Mouse (Mus musculus) left cerebral cortex, adult 2 months (tissue): ENCODE results near the gene Glycam1. TPM values are rescaled to one million over a fixed set of nuclear protein-coding genes. Genes with fewer than 3 reads are reported as not detected.

Source experiments
- DNase-seq, 2 experiments: peaks; one replicate each; pipeline ENCODE4 v3.0.0; 2021 to 2022; ENCODE audit warnings: low spot score in 2 of 2, mixed read lengths in 1 of 2; ENCODE audit errors: extremely low spot score in 1 of 2
- H3K27ac ChIP-seq: fragments of 200-600 bp; 2 replicates; pipeline ENCODE4 v1.8.1; 2022
- H3K4me3 ChIP-seq: fragments of 200-600 bp; 2 replicates; pipeline ENCODE4 v1.8.1; 2022
- CTCF ChIP-seq: fragments of 200-600 bp; IDR thresholded peaks from 2 replicates; pipeline ENCODE4 v1.8.1; 2022; ENCODE audit warnings: antibody characterized with exemption, mild to moderate bottlenecking, moderate library complexity
- intact Hi-C: fragments of 180-260 bp; cut with DNase I; formaldehyde crosslinking; loops from one replicate; pipeline ENCODE4 v1.15.1; 2025
- total RNA-seq, 2 experiments: library from RNA; stranded (reverse); gene quantifications; 2 replicates each; pipeline ENCODE4 v1.2.3; 2021

The Glycam1 gene
- total RNA-seq, 2 experiments from 2014 or later, result not detected

DNA sequence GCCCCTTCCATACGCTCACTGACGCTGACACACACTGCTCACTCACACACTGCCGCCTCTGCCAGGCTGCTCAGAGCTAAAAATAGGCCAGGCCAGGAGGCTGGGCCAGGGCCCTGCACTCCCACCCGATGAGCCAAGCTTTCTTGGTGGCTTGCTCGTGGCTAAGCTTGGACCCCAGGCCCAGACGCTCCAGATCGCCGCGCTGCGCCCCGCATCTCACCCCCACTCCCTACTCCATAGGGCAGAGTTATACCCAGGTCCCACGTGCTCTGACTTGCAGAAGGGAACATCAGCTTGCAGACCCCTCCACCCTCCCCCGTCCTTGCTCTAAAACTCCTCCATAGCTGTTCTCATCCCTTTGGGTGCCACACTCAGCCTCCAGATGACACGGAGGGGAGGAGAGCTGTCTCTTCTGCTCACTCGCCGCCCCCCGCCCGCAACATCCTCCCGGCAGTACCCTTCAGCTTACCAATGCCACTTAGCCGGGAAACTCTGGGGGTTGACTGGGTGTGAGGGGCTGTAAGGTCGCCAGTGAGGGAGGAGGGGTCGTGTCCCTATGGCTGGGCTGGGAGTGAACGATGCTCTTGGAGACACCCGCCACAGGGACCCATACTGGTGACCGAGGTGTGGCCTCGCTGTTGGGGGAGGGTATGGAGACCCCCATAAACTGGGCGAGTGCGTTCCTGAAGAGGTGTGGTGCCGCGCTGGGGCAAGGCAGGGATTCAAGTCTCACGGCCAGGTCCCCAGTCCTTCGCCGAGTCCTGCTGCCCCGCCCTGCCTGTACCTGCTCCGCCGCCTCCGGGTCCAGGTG lies 27.7 kb downstream of the Glycam1 start:
- intact Hi-C loops, result loop anchor here (2.0 to 5.0 kb wide), 2 partner anchors 34 to 55 kb away; partner anchors contain the start of gene Pde1b
- Histone ChIP-seq H3K4me3 (peak overlapping the region; percentile 81), H3K27ac (peak overlapping the region; percentile 96)
- DNase-seq, result peak; percentile 64 to 68
- TF ChIP-seq CTCF, result no peak

GRCm38 (mm10) chr15:103536456-103536855 lies 28.4 kb downstream of the Glycam1 start:
- Histone ChIP-seq H3K27ac (peak overlapping the region; percentile 96), H3K4me3 (peak overlapping the region; percentile 81)
- no peak for TF ChIP-seq CTCF
- DNase-seq, result no peak
- intact Hi-C loops, result loop anchor here (2.0 to 5.0 kb wide), 2 partner anchors 34 to 54 kb away; partner anchors contain the start of gene Pde1b

DNA sequence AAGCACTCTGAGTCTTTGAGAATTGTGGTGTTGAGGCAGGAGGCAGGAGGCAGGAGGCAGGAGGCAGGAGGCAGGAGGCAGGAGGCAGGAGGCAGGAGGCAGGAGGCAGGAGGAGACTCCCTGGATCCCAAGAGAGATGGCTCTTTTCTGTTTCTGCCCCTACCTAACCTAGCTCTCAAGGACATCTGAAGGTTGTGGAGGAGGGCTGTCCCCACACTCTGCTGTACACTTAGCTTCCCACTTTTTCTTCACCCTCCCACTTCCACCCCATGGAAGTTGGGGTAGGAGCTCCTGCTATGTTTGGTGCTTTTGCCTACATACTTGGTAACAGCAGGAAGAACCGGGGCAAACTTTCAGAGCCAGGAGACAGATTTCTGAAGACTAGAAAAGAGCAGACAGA lies 29.1 kb downstream of the Glycam1 start:
- H3K27ac ChIP-seq, result 0 out of 2 replicates have a peak overlapping the region, but pooled peaks have one; percentile 15
- no peak for TF ChIP-seq CTCF
- no peak overlapping the region for H3K4me3 ChIP-seq
- DNase-seq, result no peak
- intact Hi-C loops, result loop anchor here (2.0 to 5.0 kb wide), 2 partner anchors 33 to 53 kb away; partner anchors contain the start of gene Pde1b

DNA sequence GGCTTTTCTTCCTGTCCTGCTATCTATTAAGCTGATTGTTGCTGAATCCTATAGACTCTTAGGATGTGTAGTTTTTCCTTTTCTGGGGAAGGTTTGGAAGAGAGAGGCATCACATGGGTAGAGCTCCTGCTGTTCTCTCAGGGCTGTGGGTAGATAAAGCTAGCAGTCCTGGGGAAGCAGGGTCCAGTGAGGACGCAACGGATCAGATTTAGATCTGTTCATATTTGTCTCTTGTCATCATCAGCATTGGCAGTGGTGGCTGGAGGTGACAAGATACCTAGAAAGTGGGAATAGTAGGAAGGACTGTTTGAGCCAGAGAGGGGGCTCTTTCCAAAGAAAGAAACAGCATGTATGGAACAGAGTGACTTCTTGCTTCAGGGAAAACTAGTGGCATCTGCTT lies 29.9 kb downstream of the Glycam1 start:
- H3K27ac ChIP-seq, result peak overlapping the region; percentile 30; the same call in 1 of the 2 replicates
- TF ChIP-seq CTCF, result no peak
- no peak for DNase-seq
- intact Hi-C loops, result loop anchor here (5.0 kb wide), 1 partner anchor 53 kb away; no protein-coding TSS in a partner anchor
- H3K4me3 ChIP-seq, result no peak overlapping the region

DNA sequence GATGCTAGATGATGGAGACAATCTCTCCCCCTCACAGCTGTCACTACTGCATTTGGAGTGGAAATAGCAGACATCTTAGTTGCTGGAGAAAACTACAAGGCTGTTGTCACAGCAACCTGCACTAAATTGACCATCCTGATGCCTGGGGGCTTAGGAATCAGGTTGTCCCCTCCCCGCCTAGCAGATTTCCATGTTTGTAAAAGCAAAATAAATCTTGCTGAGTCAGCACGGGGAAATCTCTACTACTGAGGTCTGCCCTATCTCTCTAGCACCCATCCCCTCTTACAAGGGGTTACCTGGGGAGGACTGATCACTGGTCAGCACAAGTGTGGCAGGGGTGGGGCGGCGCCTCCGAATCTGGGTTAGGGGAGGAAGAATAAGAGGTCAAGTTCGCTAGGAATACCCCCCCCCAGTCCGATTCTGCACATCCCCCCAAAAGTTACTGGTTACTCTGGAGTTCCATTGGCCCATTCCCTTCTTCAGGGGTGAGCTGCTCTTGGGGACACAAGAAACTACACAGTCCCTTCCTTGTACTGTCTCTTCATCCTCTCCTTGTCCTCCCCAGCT lies 30.7 kb downstream of the Glycam1 start:
- intact Hi-C loops, result no loop called here
- peak overlapping the region; percentile 28 for H3K27ac ChIP-seq
- H3K4me3 ChIP-seq, result no peak overlapping the region
- DNase-seq, result no peak
- TF ChIP-seq CTCF, result no peak

GRCm38 (mm10) chr15:103530372-103530771 lies 34.5 kb downstream of the Glycam1 start:
- peak; percentile 62 to 68 for DNase-seq
- TF ChIP-seq CTCF, result peak; percentile 99
- H3K27ac ChIP-seq, result peak overlapping the region; percentile 67
- intact Hi-C loops, result no loop called here
- H3K4me3 ChIP-seq, result no peak overlapping the region

- no peak overlapping the region; the same call in 1 of the 2 replicates for H3K27ac ChIP-seq
- intact Hi-C loops, result no loop called here
Measured at GRCm38 (mm10) chr15:103523156-103523555, 41.7 kb downstream of the Glycam1 start.

GRCm38 (mm10) chr15:103522458-103523099 lies 42.3 kb downstream of the Glycam1 start:
- H3K27ac ChIP-seq, result no peak overlapping the region; the same call in 1 of the 2 replicates
- TF ChIP-seq CTCF, result no peak
- intact Hi-C loops, result no loop called here
- no peak for DNase-seq
- H3K4me3 ChIP-seq, result no peak overlapping the region

More at GRCm38 (mm10) chr15:103523156-103523555, 41.7 kb downstream of the Glycam1 start:
- no peak for DNase-seq
- no peak for TF ChIP-seq CTCF
- H3K4me3 ChIP-seq, result no peak overlapping the region

GRCm38 (mm10) chr15:103519386-103520378 lies 45.2 kb downstream of the Glycam1 start:
- intact Hi-C loops, result no loop called here
- H3K4me3 ChIP-seq, result no peak overlapping the region
- H3K27ac ChIP-seq, result no peak overlapping the region
- no peak for DNase-seq
- TF ChIP-seq CTCF, result no peak

- no peak for DNase-seq
- intact Hi-C loops, result no loop called here
- Histone ChIP-seq H3K4me3 (no peak overlapping the region), H3K27ac (peak overlapping the region; percentile 45; the same call in 1 of the 2 replicates)
- TF ChIP-seq CTCF, result no peak
Measured at GRCm38 (mm10) chr15:103518600-103519385, 46.1 kb downstream of the Glycam1 start.
